Mouse (Mus musculus): ENCODE measurements around the gene Hsd17b7. TPM values are rescaled to one million over a fixed set of nuclear protein-coding genes. Genes with fewer than 3 reads are reported as not detected.

Hsd17b7 gene
- polyA plus RNA-seq, 1 experiment: 9.5 TPM

DNA sequence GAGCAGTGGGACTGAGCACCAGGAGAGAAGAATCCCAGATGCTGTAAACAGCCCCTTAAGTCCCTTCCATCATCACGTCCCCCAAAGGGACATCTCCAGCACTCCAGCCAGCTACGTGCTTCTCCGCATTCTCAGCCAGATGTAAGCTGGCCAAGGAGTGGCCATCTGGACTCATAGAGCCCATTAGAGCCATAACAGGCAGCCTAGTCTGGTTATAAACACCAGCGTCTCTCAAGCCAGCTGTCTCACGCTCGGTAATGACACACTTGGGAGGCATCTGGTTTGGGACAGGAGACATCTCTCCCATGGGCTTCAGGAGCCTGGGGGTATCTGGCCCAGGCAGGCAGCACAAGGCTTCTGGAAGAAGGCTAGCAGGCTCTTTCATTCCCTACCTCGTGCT is 52.4 kb downstream of the Hsd17b7 start:
- no peaks in the 10 kb centered on the region for H3K79me2 ChIP-seq (ENCODE audit: control insufficient read depth, insufficient read depth)
- H3K36me3 ChIP-seq (ENCODE audit: control insufficient read depth, insufficient read depth): no peaks in the 10 kb centered on the region
- no peak overlapping the region for H3K4me2 ChIP-seq (ENCODE audit: low read depth)
- no peak overlapping the region for H3K4me3 ChIP-seq
- TF ChIP-seq POLR2AphosphoS2 (IDR thresholded peaks at IDR 0.05; ENCODE audit: insufficient read length, low read depth): no peak
- TF ChIP-seq USF1 (IDR thresholded peaks at IDR 0.05; ENCODE audit: low read depth): no peak
- no peak for TF ChIP-seq TCF3 (IDR thresholded peaks at IDR 0.05; ENCODE audit: insufficient read length, low read depth)
- no peak for TF ChIP-seq MYOG (IDR thresholded peaks at IDR 0.05; ENCODE audit: control insufficient read depth in 1 of 3, insufficient read depth in 1 of 3, insufficient read length in 2 of 3, low read depth in 2 of 3)
- no peak for TF ChIP-seq CEBPB (IDR thresholded peaks at IDR 0.05; ENCODE audit: insufficient read depth, poor library complexity, severe bottlenecking)
- no peak for TF ChIP-seq E2F4 (IDR thresholded peaks at IDR 0.05; ENCODE audit: insufficient read depth)
- TF ChIP-seq TCF12 (IDR thresholded peaks at IDR 0.05; ENCODE audit: insufficient read depth, poor library complexity, severe bottlenecking): no peak
- no peak overlapping the region for H3ac ChIP-seq (ENCODE audit: control insufficient read depth, insufficient read length)
- H3K27me3 ChIP-seq (ENCODE audit: control insufficient read depth, insufficient read depth, insufficient read length): no peaks in the 10 kb centered on the region

DNA sequence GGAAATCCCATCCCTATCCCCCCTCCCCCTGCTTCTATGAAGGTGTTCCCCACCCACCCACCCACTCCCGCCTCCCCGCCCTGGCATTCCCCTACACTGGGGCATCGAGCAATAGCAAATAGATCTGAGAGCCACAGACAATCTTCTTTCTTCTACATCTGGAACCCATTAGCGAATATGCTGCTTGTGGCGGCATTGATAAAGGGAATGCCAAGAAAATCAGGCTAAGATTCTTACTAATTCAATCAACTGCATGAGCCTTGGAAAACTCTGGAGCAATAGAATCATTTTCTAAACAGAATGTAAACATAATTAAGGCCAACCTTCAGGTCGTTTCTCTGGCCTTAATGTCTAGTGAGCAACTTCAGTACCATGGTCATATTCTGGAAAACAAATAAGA is 57.5 kb downstream of the Hsd17b7 start:
- Histone ChIP-seq H3K4me3 (no peak overlapping the region), H3ac (ENCODE audit: control insufficient read depth, insufficient read length) (no peak overlapping the region), H3K4me2 (ENCODE audit: low read depth) (no peak overlapping the region), H3K36me3 (ENCODE audit: control insufficient read depth, insufficient read depth) (no peaks in the 10 kb centered on the region), H3K27me3 (ENCODE audit: control insufficient read depth, insufficient read depth, insufficient read length) (no peaks in the 10 kb centered on the region), H3K79me2 (ENCODE audit: control insufficient read depth, insufficient read depth) (no peaks in the 10 kb centered on the region)
- TF ChIP-seq E2F4 (IDR thresholded peaks at IDR 0.05; ENCODE audit: insufficient read depth) (no peak), TCF12 (IDR thresholded peaks at IDR 0.05; ENCODE audit: insufficient read depth, poor library complexity, severe bottlenecking) (no peak), SRF (IDR thresholded peaks at IDR 0.05; ENCODE audit: control insufficient read depth, insufficient read length, low read depth) (no peak), CEBPB (IDR thresholded peaks at IDR 0.05; ENCODE audit: insufficient read depth, poor library complexity, severe bottlenecking) (no peak), POLR2AphosphoS2 (IDR thresholded peaks at IDR 0.05; ENCODE audit: insufficient read length, low read depth) (no peak), USF1 (IDR thresholded peaks at IDR 0.05; ENCODE audit: low read depth) (no peak), MAX (IDR thresholded peaks at IDR 0.05; ENCODE audit: low read depth) (no peak), REST (IDR thresholded peaks at IDR 0.05; ENCODE audit: insufficient read depth, insufficient read length) (no peak), MYOD1 (IDR thresholded peaks at IDR 0.05; ENCODE audit: control insufficient read depth in 1 of 3, insufficient read length in 2 of 3, low read depth in 2 of 3) (no peak), TCF3 (IDR thresholded peaks at IDR 0.05; ENCODE audit: insufficient read length, low read depth) (no peak), POLR2A (IDR thresholded peaks at IDR 0.05; ENCODE audit: insufficient read length, low read depth) (no peak), MYOG (IDR thresholded peaks at IDR 0.05; ENCODE audit: control insufficient read depth in 1 of 3, insufficient read depth in 1 of 3, insufficient read length in 2 of 3, low read depth in 2 of 3) (no peak)

DNA sequence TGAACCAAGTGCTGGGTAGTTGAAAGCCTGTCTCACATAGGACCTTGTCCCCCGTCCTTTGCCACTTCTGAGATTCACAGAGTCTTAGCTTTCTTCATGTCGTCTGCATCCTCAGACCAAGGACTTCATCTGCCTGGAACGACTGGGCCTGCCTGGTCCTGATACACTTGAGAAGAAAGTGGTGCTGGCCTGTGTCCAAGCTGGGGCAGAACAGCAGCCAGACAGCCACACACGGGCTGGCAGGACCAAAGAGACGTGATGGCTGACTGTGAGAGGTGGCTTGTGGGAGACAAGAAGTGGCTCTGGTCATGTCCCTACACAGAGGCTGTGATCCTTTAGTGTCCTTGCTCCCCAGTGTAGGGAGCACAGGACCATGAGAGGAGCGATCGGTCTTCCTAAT is 58.3 kb downstream of the Hsd17b7 start:
- Histone ChIP-seq H3K79me2 (ENCODE audit: control insufficient read depth, insufficient read depth) (no peaks in the 10 kb centered on the region), H3K4me3 (no peak overlapping the region), H3K4me2 (ENCODE audit: low read depth) (no peak overlapping the region), H3K27me3 (ENCODE audit: control insufficient read depth, insufficient read depth, insufficient read length) (no peaks in the 10 kb centered on the region), H3K36me3 (ENCODE audit: control insufficient read depth, insufficient read depth) (no peaks in the 10 kb centered on the region), H3ac (ENCODE audit: control insufficient read depth, insufficient read length) (no peak overlapping the region)
- no peak for TF ChIP-seq SRF (IDR thresholded peaks at IDR 0.05; ENCODE audit: control insufficient read depth, insufficient read length, low read depth)

DNA sequence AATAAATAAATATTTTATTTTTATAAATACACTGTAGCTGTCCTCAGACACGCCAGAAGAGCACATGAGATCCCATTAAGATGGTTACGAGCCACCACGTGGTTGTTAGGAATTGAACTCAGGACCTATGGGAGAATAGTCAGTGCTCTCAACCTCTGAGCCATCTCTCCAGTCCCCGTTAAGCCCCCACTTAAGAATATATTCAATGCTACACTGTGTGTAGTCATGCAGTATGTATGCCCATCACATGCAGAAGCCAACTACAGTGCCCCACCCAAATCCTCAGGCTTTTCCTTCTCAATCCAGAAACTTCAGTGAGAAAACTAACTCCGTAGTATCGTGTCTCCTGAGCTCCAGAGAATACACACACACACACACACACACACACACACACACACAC is 59.4 kb downstream of the Hsd17b7 start:
- Histone ChIP-seq H3K36me3 (ENCODE audit: control insufficient read depth, insufficient read depth) (no peaks in the 10 kb centered on the region), H3K4me3 (no peak overlapping the region)

DNA sequence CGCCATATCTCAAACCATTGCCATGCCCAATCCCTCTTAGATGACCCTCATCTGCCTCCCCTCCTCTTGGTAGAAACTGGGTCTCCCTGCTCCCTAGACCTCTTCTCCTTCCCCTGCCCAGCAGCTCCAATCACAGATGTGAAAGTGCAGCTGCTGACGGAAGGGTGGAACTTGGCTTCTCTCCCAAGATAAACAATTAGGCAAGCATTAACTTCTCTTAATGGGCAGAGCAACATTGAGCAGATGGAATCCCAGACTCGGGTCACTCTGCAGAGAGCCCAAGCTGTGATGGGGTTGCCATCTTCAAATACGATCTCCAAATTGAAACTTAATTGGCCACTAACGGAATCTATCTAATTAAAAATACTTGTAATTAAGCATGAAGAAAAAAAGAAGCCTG is 59.9 kb downstream of the Hsd17b7 start:
- Histone ChIP-seq H3K27me3 (ENCODE audit: control insufficient read depth, insufficient read depth, insufficient read length) (no peaks in the 10 kb centered on the region), H3K36me3 (ENCODE audit: control insufficient read depth, insufficient read depth) (no peaks in the 10 kb centered on the region), H3K79me2 (ENCODE audit: control insufficient read depth, insufficient read depth) (no peaks in the 10 kb centered on the region), H3ac (ENCODE audit: control insufficient read depth, insufficient read length) (no peak overlapping the region), H3K4me3 (no peak overlapping the region), H3K4me2 (ENCODE audit: low read depth) (no peak overlapping the region)
- TF ChIP-seq MYOG (IDR thresholded peaks at IDR 0.05; ENCODE audit: control insufficient read depth in 1 of 3, insufficient read depth in 1 of 3, insufficient read length in 2 of 3, low read depth in 2 of 3): no peak
- no peak for TF ChIP-seq POLR2AphosphoS2 (IDR thresholded peaks at IDR 0.05; ENCODE audit: insufficient read length, low read depth)
- TF ChIP-seq E2F4 (IDR thresholded peaks at IDR 0.05; ENCODE audit: insufficient read depth): no peak
- TF ChIP-seq REST (IDR thresholded peaks at IDR 0.05; ENCODE audit: insufficient read depth, insufficient read length): no peak

More for the DNA sequence above, 59.4 kb downstream of the Hsd17b7 start:
- no peak for TF ChIP-seq MAX (IDR thresholded peaks at IDR 0.05; ENCODE audit: low read depth)
- TF ChIP-seq CEBPB (IDR thresholded peaks at IDR 0.05; ENCODE audit: insufficient read depth, poor library complexity, severe bottlenecking): no peak
- TF ChIP-seq TCF12 (IDR thresholded peaks at IDR 0.05; ENCODE audit: insufficient read depth, poor library complexity, severe bottlenecking): no peak
- no peak for TF ChIP-seq MYOD1 (IDR thresholded peaks at IDR 0.05; ENCODE audit: control insufficient read depth in 1 of 3, insufficient read length in 2 of 3, low read depth in 2 of 3)
- TF ChIP-seq E2F4 (IDR thresholded peaks at IDR 0.05; ENCODE audit: insufficient read depth): no peak
- TF ChIP-seq SRF (IDR thresholded peaks at IDR 0.05; ENCODE audit: control insufficient read depth, insufficient read length, low read depth): no peak
- Histone ChIP-seq H3K27me3 (ENCODE audit: control insufficient read depth, insufficient read depth, insufficient read length) (no peaks in the 10 kb centered on the region), H3K79me2 (ENCODE audit: control insufficient read depth, insufficient read depth) (no peaks in the 10 kb centered on the region), H3ac (ENCODE audit: control insufficient read depth, insufficient read length) (no peak overlapping the region), H3K4me2 (ENCODE audit: low read depth) (no peak overlapping the region)
